Mouse (Mus musculus): ENCODE measurements around the gene Mfsd2a. TPM values are rescaled to one million over a fixed set of nuclear protein-coding genes. Genes with fewer than 3 reads are reported as not detected.

Mfsd2a gene
- polyA plus RNA-seq, 1 experiment from 2014 or later, result 0.06 TPM

DNA sequence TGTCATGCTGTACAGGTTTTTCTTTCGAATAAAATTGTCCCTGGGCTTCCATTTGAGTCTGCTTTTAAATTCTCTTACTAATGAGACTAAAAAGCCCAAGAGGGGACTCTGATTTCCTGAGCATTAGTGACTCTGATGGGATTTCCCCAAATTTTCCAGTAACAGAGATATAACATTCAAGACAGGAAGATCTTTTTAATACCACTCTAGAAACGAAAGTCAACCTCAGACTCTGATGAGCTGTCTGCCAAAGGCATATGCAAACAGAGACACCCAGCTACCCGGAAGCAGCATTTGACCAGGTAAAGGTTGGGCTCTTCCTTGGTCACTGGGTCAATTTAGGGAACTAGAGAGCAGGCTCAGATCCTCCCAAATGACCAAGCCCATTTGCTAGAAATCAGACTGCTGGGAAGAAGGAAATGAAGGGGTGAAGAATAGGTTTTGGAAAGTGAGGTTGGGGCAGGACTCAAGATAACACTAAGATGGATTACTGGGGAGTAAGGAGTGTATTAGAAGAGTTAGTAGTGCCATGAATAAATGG lies 27.9 kb downstream of the Mfsd2a start:
- Histone ChIP-seq H3K9me3 (replicated peaks) (no peaks in the 10 kb centered on the region), H3K4me2 (no peak overlapping the region), H3K27ac (replicated peaks) (no peak overlapping the region), H3K4me1 (replicated peaks) (no peaks in the 10 kb centered on the region), H3K4me3 (replicated peaks) (no peak overlapping the region), H3K36me3 (replicated peaks) (no peaks in the 10 kb centered on the region), H3K27me3 (no peaks in the 10 kb centered on the region; the same call in 1 of the 2 replicates), H3K9ac (no peak overlapping the region)
- ATAC-seq (ENCODE audit: insufficient read depth), result no peak
- WGBS (ENCODE audit: insufficient replicate concordance), result 49% methylated on average over 3 of the region's 3 CpGs

DNA sequence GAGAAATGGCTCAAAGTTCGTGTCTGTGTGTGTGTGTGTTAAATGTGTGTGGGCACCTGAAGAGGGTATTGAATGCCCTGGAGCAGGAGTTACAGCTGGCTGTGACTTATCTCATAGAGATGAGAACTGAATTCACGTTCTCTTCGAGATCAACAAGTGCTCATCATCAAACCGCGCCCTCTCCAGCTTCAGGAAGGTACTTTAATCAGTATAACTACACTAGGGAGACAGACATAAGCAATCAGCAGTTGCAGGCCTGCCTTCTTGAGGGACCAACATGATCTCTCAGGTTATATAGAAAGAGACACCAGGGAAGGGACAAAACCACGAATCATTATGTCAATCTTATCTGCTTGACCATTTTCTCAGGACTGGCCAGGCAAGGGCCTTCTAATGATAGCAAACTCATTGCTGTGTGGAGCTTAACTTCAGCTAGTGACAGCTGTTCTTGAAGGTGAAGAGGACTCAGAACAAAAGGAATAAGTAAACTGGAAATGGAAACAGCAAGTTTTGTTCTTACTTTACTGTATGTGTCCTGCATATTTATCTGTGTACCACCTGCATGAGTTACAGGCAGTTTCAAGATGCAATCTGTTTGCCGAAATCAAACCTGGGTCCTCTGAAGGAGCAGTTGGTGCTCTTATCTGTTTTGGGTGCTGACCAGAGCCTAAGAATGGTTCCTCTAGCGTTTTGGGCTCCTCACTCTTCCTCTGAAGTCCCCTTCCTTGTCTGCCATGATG lies 28.6 kb downstream of the Mfsd2a start:
- 28% methylated on average over 8 of the region's 8 CpGs for WGBS (ENCODE audit: insufficient replicate concordance)
- H3K4me3 ChIP-seq (replicated peaks), result no peak overlapping the region

DNA sequence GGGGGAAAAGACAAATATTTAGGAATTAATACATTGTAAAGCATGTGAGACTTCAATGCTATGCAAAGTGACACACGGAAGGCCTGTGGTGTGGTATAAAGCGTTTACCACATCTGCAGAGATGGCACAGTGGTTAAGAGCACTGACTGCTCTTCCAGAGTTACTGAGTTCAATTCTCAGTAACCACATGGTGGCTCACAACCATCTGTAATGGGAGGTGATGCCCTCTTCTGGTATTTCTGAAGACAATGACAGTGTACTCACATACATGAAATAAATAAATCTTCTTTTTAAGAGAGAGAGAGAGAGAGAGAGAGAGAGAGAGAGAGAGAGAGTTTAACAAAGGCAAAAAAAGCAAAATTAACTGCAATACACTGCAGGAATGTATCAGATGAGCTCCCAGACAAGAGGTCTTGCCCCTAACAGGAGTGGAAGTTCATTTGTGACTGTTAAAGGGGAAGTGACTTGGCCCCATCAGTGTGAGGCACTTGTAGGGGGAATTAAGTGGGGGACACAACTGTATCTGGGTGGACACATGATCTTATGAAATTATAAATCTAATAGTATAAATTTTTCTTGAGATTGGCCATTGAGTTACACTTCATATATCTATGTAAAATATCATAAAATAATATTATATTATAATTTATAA lies 29.9 kb downstream of the Mfsd2a start:
- Histone ChIP-seq H3K9ac (no peak overlapping the region), H3K4me3 (replicated peaks) (no peak overlapping the region), H3K9me3 (replicated peaks) (no peaks in the 10 kb centered on the region), H3K27me3 (no peaks in the 10 kb centered on the region), H3K4me1 (replicated peaks) (no peaks in the 10 kb centered on the region), H3K27ac (replicated peaks) (no peak overlapping the region), H3K36me3 (replicated peaks) (no peaks in the 10 kb centered on the region), H3K4me2 (no peak overlapping the region)
- no peak for ATAC-seq (ENCODE audit: insufficient read depth)
- 74% methylated on average over 2 of the region's 2 CpGs for WGBS (ENCODE audit: insufficient replicate concordance)

More for the DNA sequence above, 28.6 kb downstream of the Mfsd2a start:
- no peak overlapping the region for H3K27ac ChIP-seq (replicated peaks)
- H3K4me1 ChIP-seq (replicated peaks), result no peaks in the 10 kb centered on the region
- no peaks in the 10 kb centered on the region; the same call in 1 of the 2 replicates for H3K27me3 ChIP-seq
- H3K36me3 ChIP-seq (replicated peaks), result no peaks in the 10 kb centered on the region
- H3K4me2 ChIP-seq, result no peak overlapping the region
- H3K9me3 ChIP-seq (replicated peaks), result no peaks in the 10 kb centered on the region
- ATAC-seq (ENCODE audit: insufficient read depth), result no peak
- no peak overlapping the region for H3K9ac ChIP-seq

DNA sequence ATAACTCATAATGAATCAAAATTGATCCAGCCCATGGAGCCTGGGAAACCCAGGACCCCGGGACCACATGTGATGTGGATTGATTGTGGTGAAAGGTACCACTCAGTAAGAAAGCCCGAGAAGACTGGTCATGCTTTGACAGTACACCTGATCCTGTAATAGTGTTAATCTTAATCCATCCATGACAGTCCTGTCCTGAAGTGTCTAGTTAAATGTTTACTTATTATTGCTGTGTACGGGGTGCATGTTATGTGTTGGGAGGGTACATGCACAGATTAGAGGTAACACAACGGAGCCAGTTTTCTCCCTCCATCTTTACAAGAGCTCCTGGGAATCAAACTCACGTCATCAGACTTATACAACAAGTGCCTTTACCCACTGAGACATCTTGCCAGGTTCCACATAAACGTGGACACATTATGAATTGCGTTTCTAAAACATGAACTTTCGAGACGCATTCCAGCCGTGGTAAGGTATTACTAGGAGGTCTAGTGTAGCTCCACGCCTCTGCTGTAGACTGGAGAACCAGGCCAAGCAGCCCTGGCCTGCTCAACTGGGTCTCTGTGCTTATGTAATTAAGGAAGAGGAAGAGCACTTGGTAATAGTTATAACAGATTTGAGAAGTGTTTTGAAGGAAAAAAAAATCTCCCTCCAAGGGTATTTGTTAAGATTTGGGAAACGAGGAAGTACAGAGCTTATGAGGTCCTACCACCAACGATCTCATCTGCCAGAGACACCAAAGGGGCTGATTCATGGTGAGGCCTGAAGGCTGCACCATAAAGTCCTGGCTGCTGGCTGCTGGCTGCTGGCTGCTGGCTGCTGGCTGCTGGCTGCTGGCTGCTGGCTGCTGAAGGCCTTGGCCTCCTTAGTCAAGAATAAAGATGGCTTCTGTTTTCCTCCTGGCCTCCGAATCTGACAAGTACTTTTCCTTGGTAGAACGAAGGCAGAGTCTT lies 37.3 kb downstream of the Mfsd2a start:
- WGBS (ENCODE audit: insufficient replicate concordance), result 52% methylated on average over 15 of the region's 15 CpGs
- 0 out of 2 replicates have a peak, but pooled peaks cover 5% of the 10 kb centered on the region for H3K4me1 ChIP-seq (replicated peaks)
- no peak for ATAC-seq (ENCODE audit: insufficient read depth)
- H3K4me3 ChIP-seq (replicated peaks), result no peak overlapping the region
- H3K9ac ChIP-seq, result no peak overlapping the region
- no peak overlapping the region for H3K27ac ChIP-seq (replicated peaks)
- no peaks in the 10 kb centered on the region for H3K9me3 ChIP-seq (replicated peaks)
- no peak overlapping the region for H3K4me2 ChIP-seq
- no peaks in the 10 kb centered on the region for H3K27me3 ChIP-seq
- H3K36me3 ChIP-seq (replicated peaks), result no peaks in the 10 kb centered on the region

DNA sequence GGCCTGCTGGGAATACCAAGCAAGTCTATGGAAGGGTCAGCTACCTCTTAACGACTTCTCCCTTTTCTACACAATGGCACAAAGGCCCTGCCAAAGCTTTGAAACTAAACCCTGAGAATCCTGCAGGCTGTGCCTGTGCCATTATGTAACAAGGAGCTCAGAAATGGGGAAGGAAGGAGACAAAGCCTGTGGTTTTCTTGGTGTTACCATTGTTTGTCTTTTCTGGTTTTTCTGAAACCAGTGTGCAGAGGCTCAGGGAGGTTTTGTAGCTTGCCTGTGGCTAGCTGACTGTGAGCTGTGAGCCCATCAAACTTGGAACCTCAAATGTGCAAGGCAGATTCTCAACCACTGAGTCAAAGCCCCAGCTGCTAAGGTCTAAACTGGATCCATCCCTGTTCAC lies 38.1 kb downstream of the Mfsd2a start:
- no peak overlapping the region for H3K27ac ChIP-seq (replicated peaks)
- no peak for ATAC-seq (ENCODE audit: insufficient read depth)
- H3K4me3 ChIP-seq (replicated peaks), result no peak overlapping the region
- no peak overlapping the region for H3K9ac ChIP-seq
- H3K27me3 ChIP-seq, result no peaks in the 10 kb centered on the region
- 0 out of 2 replicates have a peak, but pooled peaks cover 5% of the 10 kb centered on the region for H3K4me1 ChIP-seq (replicated peaks)
- no peaks in the 10 kb centered on the region for H3K9me3 ChIP-seq (replicated peaks)
- H3K36me3 ChIP-seq (replicated peaks), result no peaks in the 10 kb centered on the region
- WGBS (ENCODE audit: insufficient replicate concordance), result 3% methylated on average over 1 of the region's 1 CpGs
- no peak overlapping the region for H3K4me2 ChIP-seq

DNA sequence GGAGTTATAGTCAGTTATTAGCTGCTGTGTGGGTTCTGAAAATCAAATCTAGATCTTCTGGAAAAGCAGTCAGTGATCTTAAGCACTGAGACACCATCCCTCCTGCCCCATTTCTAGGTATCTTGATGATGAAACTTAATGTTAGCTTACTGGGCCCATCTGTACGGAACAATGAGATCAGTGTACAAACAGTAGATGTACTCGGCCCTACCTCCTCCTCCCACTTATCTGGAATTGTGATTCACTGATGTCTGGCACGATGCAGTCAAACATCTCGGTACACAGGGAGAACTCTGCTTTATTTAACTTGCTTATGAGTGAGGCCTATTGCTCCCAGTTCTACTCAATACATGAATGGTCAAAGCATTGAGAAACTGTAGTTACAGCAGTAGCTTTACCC lies 45.0 kb downstream of the Mfsd2a start:
- no peaks in the 10 kb centered on the region for H3K9me3 ChIP-seq (replicated peaks)
- H3K9ac ChIP-seq, result no peak overlapping the region
- WGBS (ENCODE audit: insufficient replicate concordance), result 61% methylated on average over 4 of the region's 4 CpGs
- H3K4me3 ChIP-seq (replicated peaks), result no peak overlapping the region
- no peak overlapping the region for H3K27ac ChIP-seq (replicated peaks)
- no peaks in the 10 kb centered on the region for H3K36me3 ChIP-seq (replicated peaks)
- H3K4me2 ChIP-seq, result no peak overlapping the region
- H3K4me1 ChIP-seq (replicated peaks), result no peaks in the 10 kb centered on the region
- no peaks in the 10 kb centered on the region for H3K27me3 ChIP-seq
- ATAC-seq (ENCODE audit: insufficient read depth), result no peak

DNA sequence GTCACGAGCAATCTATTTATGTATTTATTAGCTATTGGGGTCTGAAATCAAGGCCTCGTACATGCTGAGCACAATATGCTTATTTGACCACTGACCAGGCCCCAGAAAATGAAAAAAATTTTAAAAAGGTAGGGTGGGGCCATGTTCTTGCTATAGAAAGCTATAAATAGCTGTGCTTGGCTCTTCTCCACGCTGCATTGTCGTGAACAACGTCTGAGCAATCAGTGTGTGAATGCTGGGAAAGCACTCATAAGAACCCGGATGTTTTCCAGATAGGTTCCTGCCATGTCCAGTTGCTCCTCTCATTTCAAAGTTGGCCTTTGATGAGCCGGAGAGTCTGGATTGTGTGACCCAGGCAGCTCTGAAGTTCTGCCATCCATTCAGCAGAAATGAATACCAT lies 46.8 kb downstream of the Mfsd2a start:
- no peak overlapping the region for H3K4me3 ChIP-seq (replicated peaks)
- no peak for ATAC-seq (ENCODE audit: insufficient read depth)
- 65% methylated on average over 7 of the region's 7 CpGs for WGBS (ENCODE audit: insufficient replicate concordance)
- no peak overlapping the region for H3K9ac ChIP-seq
- no peaks in the 10 kb centered on the region for H3K27me3 ChIP-seq
- H3K36me3 ChIP-seq (replicated peaks), result no peaks in the 10 kb centered on the region
- no peak overlapping the region for H3K27ac ChIP-seq (replicated peaks)
- H3K9me3 ChIP-seq (replicated peaks), result no peaks in the 10 kb centered on the region
- H3K4me2 ChIP-seq, result no peak overlapping the region
- no peaks in the 10 kb centered on the region for H3K4me1 ChIP-seq (replicated peaks)

DNA sequence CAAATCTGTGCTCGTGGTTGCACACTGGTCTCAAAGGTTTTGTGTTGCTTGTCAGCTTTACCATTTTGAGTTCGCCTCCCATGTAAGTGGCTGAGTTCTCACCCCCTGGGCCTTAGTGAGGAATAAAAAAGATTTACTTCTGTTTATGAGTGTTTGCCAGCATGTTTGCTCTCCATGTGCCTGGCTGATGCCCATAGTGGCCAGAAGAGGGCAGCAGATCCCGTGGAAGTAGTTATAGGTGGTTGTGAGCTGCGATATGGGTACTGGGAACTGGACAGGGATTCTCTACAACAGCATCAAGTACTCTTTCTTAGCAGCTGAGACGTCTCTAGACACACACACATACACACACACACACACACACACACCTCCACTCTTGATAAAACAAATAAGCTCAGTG lies 48.4 kb downstream of the Mfsd2a start:
- H3K4me2 ChIP-seq, result no peak overlapping the region
- H3K9ac ChIP-seq, result no peak overlapping the region
- no peak for ATAC-seq (ENCODE audit: insufficient read depth)
- H3K4me3 ChIP-seq (replicated peaks), result no peak overlapping the region
- H3K36me3 ChIP-seq (replicated peaks), result no peaks in the 10 kb centered on the region
- WGBS (ENCODE audit: insufficient replicate concordance), result 56% methylated on average over 5 of the region's 5 CpGs
- H3K27me3 ChIP-seq, result no peaks in the 10 kb centered on the region
- H3K27ac ChIP-seq (replicated peaks), result no peak overlapping the region
- H3K9me3 ChIP-seq (replicated peaks), result no peaks in the 10 kb centered on the region
- H3K4me1 ChIP-seq (replicated peaks), result no peaks in the 10 kb centered on the region

DNA sequence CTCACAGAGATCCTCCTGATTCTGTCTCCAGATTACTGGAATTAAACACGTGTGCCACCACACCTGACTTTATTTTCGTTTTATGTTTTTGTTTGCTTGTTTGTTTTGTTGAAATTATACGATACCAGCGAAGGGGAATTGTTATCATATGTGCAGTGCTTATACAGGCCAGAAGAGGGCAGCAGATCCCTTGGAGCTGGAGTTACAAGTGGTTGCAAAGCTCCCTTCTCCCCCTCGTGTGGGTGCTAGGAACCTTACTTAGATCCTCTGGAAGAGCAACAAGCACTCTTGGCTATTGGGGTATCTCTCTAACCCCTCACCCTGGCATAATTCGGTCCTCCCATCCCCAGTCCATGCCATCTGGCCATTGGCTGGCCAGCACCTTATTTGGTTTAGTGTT lies 50.4 kb downstream of the Mfsd2a start:
- no peak for ATAC-seq (ENCODE audit: insufficient read depth)
- no peak overlapping the region for H3K27ac ChIP-seq (replicated peaks)
- no peak overlapping the region for H3K4me3 ChIP-seq (replicated peaks)
- H3K4me1 ChIP-seq (replicated peaks), result no peaks in the 10 kb centered on the region
- no peak overlapping the region for H3K9ac ChIP-seq
- no peaks in the 10 kb centered on the region for H3K9me3 ChIP-seq (replicated peaks)
- no peaks in the 10 kb centered on the region for H3K27me3 ChIP-seq
- WGBS (ENCODE audit: insufficient replicate concordance), result 37% methylated on average over 6 of the region's 6 CpGs
- no peak overlapping the region for H3K4me2 ChIP-seq
- H3K36me3 ChIP-seq (replicated peaks), result no peaks in the 10 kb centered on the region

DNA sequence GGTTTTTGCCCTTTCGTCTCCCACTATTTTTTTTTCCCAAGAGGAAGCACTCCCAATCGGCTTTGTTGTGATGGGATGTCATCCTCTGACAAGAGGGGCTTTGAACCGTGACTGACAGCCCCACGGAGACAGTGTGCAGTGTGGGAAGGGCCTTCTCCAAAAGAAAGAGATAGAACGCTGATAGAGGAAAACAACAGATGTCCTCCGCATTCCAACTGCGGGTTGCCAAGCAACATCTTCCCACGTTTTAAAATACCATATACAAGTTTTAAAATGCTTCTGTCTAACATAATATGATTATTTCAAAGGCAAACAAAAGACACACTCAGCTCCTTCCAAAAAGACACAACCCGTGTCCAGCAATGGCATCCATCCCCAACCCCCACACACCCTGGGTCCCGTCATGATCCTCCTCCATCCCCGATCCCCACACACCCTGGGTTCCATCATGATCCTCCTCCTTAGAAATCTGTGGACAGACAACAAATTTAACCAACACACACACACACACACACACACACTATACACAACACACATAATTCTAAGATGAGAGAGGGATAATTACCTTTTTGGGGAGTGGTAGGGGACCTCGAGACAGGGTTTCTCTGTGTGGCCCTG lies 51.3 kb downstream of the Mfsd2a start:
- Histone ChIP-seq H3K4me2 (no peak overlapping the region), H3K4me1 (replicated peaks) (no peaks in the 10 kb centered on the region), H3K27ac (replicated peaks) (no peak overlapping the region), H3K4me3 (replicated peaks) (no peak overlapping the region), H3K9me3 (replicated peaks) (no peaks in the 10 kb centered on the region), H3K36me3 (replicated peaks) (no peaks in the 10 kb centered on the region), H3K9ac (no peak overlapping the region), H3K27me3 (no peaks in the 10 kb centered on the region)
- no peak for ATAC-seq (ENCODE audit: insufficient read depth)
- WGBS (ENCODE audit: insufficient replicate concordance), result 59% methylated on average over 12 of the region's 12 CpGs
